Mouse (Mus musculus) cerebellum, adult 2 months (tissue): ENCODE results near the gene Mrps35.

Experiments
- CTCF ChIP-seq: fragments of 200-500 bp; IDR thresholded peaks from 2 replicates; pipeline ENCODE4 v1.5.1; 2011; ENCODE audit warnings: low read depth, mild to moderate bottlenecking, control low read depth, low read length, moderate library complexity, borderline replicate concordance; ENCODE audit not compliant: insufficient read depth
- POLR2A ChIP-seq: fragments of 200-500 bp; IDR thresholded peaks from 2 replicates; pipeline ENCODE4 v1.6.1; 2011; ENCODE audit warnings: low read length, control low read depth, borderline replicate concordance; ENCODE audit not compliant: insufficient read depth

DNA sequence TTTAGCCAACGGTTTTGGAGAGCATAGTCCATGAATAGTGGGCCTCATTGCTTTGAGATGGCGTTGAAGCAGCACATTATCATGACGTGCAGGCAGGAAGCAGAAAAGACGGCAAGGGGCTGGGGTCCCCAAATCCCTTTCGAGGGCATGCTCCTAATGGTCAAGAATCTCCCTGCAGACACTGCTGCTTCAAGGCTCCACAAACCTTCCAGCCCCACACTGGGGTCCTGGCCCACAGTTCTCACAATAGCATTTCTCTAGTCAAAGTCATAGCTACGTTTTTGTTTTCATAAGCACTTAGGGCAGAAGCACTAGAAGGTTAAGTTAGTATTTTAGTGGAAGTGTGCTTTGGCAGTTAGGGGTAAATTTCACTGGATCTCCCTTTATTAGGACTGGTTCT, 46.7 kb upstream of the Mrps35 start:
- TF ChIP-seq CTCF (no peak), POLR2A (no peak)
